Mouse (Mus musculus) c-Kit-negative CD71-positive TER-119-positive erythroid progenitor cells, embryonic 14.5 days (primary cell): ENCODE data around the gene Snx3.

Experiments
- DNase-seq: peaks from one replicate; pipeline ENCODE4 v3.0.0-alpha.2; 2013; ENCODE audit warnings: low read depth, low spot score

Gene Snx3

DNA sequence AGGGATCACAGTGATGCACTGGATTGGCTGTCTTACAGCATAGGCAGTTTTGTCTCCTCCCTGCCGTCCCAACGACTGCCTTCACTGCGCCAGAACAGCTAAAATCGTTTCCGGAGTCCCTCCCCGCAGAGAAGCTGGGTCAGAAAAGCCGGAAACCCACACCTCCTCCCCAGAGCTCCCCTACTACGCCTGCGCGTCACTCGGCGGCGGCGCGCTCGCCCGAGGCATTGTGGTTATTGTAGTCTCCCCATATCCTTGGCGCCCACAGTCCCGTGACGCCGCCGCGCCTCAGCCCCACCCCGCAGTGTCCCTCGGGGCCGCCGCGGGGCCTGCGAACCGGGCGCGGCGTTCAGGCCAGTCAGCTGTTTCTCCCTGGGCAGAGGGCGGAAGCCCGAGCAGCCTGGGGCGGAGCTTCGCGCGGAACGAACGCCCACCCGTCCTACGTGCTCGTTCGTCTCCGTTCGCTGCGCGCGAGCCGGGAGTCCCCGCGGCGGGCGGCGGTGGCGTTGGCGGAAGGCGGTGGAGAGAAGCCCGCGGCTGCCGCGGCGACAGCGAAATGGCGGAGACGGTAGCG, at the start of gene Snx3:
Gene Snx3 (plus strand): TSS at position 256 of the 574 bp plus-strand sequence.
- peak; percentile 96 for DNase-seq

DNA sequence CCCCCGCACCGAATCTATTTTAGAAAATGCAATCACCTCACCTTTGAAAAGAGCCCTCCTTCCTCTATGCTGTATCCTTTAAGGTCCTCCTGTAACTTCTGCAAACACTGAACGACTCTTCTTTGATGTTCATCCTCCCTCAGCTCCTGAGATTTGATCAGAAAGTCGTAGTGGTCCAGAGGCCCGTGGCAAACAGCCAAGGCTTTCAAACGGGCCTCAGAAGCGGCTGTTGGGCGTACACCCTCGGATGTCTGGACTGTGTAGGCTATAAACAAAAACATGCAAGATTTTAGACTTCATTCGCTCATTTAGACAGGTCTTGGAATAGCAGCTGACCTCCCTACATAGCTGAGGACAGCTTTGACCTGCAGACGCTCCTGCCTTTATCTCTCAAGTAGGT, 47.6 kb upstream of the Snx3 start:
- no peak for DNase-seq

DNA sequence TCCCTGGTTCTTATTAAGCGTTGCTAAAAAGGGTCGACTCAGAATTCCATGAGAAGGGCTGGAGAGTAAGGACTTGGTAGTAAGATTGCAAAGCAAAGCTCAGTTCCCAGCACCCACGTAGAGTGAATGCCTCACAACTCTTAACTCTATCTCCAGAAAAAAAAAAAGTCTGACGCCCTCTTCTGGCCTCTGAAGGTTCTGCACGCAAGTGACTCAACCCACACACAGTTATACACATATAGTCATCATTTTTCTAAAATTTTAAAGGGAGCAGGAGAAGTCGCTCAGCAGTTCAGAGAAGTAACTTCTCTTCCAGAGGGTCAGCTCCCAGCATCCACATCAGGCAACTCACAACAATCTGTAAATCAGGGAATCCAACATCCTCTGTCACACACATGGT, 47.1 kb upstream of the Snx3 start:
- DNase-seq = no peak

- DNase-seq = no peak
Observed at GRCm38 (mm10) chr10:42455981-42456380, 45.8 kb upstream of the Snx3 start.

DNA sequence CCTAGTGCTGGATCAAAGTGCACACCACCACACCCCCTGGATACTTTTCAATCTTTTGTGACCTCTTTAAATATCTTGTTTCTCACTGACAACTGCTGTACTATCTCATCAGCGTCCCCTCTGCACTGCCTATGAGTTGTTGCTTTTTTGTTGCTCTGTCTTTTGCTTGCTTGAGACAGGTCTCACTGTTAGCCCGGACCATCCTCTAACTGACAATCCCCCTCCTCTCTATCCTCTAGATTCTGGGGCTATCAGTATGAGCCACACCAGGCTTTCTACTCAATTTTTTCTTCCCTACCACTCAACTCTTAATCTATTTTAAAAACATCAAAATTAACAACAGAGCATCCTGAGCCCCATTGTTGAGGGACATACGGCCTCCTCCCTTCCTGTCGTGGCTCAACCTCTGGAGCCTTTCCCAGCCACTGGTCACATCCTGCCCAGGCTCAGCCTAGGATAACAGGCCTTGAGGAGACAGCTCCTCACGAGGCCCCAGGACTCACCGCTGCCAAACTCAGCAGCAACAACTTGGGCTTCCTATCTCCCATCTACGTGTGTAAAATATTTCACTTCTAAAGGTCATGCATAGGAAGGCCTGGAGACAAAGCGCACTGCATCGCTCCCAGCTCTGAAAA, 44.2 kb upstream of the Snx3 start:
- no peak for DNase-seq

- DNase-seq = no peak
Observed at GRCm38 (mm10) chr10:42464224-42464623, 37.6 kb upstream of the Snx3 start.

DNA sequence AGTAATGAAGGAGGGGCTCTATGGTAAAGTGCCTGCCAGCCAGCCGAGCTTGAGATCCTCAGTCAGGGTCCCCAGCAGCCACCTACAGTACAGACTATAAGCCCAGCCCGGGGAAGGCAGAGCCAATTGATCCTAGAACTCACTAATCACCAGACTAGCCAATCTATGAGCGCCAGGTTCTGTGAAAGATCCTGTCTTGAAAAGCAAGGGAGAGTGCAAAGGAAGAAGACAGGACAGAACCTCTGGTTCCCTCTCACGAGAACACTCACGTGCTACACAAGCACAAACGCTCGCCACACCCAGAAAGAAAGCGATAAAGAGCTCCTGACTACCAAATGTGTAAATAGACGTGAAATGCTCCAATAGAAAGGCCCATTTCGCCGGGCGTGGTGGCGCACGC, 37.0 kb upstream of the Snx3 start:
- DNase-seq = no peak

- DNase-seq = no peak
Observed at GRCm38 (mm10) chr10:42474946-42475514, 26.8 kb upstream of the Snx3 start.

DNA sequence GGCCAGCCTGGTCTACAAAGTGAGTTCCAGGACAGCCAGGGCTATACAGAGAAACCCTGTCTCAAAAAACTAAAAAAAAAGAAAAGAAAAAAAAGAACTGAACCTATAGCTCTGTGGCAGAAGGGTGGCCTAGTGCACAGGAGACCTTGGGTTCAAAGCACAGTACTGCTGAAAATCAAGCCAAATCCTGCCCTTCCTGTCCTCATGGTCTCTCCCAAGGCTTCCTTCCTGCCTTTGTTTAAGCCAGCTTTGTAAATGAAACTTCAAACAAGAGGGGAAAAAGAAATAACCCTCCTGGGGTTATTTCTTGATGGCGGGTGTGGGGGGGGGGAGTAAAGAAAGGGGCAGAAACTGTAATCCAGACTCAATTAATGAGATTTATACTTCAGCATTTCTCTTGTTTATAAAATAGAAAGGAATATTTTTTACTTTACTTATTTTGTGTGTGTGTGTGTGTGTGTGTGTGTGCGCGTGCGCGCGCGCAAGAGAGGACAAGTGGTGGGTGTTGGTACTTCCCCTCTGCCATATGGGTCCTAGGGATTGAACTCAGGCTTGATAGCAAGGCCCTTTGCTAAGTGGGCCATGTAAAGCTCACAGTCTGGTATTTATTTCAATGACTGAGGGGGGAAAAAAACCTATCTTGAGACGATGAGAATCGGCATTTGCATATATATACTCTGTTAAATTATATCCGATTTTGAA, 24.9 kb upstream of the Snx3 start:
- no peak for DNase-seq

DNA sequence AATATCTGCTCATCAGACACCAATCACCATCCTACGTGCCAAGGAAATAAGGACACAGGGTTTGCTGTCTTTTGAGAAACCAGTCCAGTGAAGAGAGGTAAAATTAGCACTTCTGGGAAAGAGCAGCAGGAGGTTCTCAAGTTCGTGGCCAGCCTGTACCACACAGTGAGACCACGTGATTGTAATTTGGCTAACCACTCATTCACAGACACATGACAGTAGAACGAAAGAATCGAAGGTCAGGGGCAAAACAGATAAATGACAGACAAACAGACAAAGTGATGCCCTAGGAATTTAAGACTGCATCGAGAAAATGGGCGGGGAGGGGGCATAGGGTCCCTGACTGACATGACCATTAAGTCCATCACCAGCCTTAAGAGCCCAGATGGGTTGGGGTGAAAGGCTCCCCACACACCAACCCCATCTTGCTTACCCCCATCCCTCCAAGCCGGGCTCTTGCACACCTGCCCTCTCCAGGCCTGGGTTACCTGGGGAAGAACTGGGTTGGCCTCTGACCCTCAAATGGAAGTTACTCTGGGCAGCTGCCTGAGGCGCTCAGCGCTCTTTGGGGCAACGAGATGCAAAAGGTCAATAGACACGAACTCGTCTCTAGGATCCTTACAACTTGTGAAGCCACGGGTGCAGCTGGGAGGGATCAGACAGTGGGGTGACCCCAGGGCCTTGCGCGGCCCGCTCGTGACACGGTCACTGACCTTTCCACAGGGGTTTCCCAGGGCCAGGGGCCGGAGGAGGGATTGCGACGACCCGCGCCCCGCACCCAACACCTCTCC, 24.1 kb upstream of the Snx3 start:
- DNase-seq = no peak

GRCm38 (mm10) chr10:42478341-42478720, 23.5 kb upstream of the Snx3 start, which contains the start of gene Afg1l:
Gene Afg1l (minus strand): TSS chr10:42478565.
- DNase-seq = peak; percentile 88

- DNase-seq = peak; percentile 26
Observed at GRCm38 (mm10) chr10:42480719-42481118, 21.1 kb upstream of the Snx3 start.

DNA sequence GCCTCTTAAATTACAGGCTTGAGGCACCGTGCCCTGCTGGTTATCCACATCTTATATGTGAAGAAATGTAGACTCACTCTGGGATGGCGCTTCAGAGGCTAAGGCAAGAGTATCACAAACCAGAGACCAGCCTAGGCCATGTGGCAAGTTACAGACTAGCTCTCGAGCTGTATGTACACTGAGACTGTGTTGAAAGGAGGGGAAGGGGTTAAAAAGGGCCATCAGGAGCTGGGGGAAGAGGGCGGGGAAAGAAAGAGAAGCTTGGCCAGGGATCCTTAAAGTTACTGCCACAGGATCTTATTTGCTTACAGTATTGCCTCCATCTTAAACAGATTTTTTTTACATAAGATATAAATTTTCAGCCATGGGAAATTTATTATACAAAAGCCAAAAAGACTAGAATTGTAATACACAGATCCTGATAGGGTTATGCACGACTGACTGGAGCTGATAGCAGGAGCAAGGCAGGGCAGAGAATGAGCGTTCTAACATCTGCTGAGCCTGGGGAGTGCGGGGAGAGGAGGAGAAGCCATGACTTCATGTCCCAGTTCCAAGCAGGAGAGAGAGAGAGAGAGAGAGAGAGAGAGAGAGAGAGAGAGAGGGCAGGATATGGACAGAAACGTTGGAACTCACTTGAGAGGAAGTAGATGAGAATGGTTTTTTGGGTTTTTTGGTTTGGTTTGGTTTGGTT, 13.1 kb upstream of the Snx3 start:
- DNase-seq = no peak

DNA sequence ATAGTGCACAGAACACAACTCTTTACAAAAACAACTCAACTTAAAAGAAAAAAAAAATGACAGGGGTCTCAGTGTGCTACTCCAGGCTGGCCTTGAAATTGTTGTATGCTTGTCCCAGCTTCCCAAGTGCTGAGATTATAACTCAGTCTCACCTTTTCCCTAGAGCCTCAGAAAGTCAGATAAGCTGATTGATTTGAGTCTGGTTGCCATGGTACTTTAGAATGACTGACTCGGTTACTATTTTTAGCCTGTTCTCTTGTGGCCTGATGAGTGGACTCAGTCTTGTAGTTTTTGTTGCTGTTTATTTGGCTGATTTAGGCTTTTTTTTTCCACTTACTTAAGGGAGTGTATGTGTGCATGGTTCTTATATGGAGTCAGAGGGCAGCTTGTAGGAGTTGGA, 10.7 kb upstream of the Snx3 start:
- DNase-seq = no peak

- no peak for DNase-seq
Observed at GRCm38 (mm10) chr10:42492027-42492771, 9.6 kb upstream of the Snx3 start.

GRCm38 (mm10) chr10:42493000-42493399, 8.8 kb upstream of the Snx3 start:
- no peak for DNase-seq

DNA sequence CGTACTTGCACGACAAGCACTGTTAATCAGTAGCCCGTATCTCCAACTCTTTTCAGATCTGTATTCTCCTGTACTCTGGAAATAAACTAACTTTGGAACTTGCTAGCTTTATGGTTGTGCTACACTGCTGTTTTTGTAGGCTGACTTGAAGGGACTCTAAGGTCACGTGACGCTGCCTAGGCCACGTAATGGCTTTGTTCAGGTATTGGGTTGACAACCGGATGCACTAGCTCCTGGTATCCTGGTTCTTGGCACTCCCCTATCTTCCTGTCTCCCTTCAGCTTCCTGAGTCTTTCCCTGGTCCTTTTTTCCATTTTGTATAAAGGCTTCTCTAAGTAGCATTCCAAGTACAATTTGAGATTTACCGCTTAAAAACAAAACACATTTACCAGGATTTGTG, 1.2 kb upstream of the Snx3 start:
- no peak for DNase-seq

- DNase-seq = no peak
Observed at GRCm38 (mm10) chr10:42501161-42501560, 669 bp upstream of the Snx3 start.

DNA sequence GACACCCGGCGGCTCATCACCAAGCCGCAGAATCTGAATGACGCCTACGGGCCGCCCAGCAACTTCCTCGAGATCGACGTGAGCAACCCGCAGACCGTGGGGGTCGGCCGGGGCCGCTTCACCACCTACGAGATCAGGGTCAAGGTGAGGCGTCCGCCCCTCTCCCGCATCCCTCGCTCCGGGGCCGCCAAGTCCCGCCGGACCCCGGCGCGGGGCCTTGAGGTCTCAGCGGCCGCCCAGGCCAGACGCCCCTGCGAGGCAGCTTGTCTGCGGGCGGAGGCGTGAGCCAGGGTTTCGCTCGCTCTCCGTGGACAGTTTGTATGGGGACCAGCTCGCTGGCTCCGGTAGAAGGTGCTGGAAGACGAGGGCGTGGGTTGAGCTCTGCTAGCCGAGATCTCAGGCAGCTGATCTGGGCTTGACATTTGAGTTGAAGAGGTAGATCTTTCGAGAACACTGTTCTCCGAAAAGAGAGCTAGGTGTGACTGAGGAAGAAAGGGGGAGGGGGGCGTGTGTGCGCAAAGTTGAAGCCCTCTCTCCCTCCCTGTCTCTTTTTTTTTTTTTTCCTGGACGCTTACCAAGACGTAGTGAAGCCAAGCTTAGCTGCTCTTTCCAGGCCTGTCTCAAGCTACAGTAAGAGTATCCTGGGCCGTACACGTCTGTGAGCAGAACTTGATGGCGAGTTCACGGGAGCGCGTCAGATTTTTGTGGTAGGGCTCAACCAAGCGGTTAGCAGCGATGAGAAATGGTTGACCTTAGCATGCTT, 700 bp downstream of the Snx3 start:
- peak; percentile 60 for DNase-seq
